Mouse (Mus musculus) hindbrain, embryonic 14.5 days (tissue): ENCODE data around the gene Mepce. TPM values are rescaled to one million over a fixed set of nuclear protein-coding genes. Genes with fewer than 3 reads are reported as not detected.

ENCODE experiments used
- ATAC-seq: fragments of 200-750 bp; cut with Nextera tagmentation; 2 replicates; pipeline ENCODE4 v1.8.0; 2017; ENCODE audit warnings: moderate number of reproducible peaks, mild to moderate bottlenecking, moderate TSS enrichment, moderate library complexity; ENCODE audit not compliant: low FRiP score
- DNase-seq: peaks from one replicate; pipeline ENCODE4 v3.0.0-alpha.2; 2015; ENCODE audit warnings: low spot score
- H3K27ac ChIP-seq: fragments of 300-500 bp; sonication (generic); 2 replicates; pipeline ENCODE4 v1.5.1; 2014; ENCODE audit warnings: mild to moderate bottlenecking, moderate library complexity
- H3K27me3 ChIP-seq: fragments of 300-500 bp; sonication (generic); 2 replicates; pipeline ENCODE4 v1.6.1; 2014; ENCODE audit warnings: mild to moderate bottlenecking, low read length, mixed read lengths; ENCODE audit not compliant: control insufficient read depth, insufficient read depth
- H3K36me3 ChIP-seq: fragments of 300-500 bp; sonication (generic); replicated peaks from 2 replicates; pipeline ENCODE4 v1.6.1; 2014; ENCODE audit not compliant: control insufficient read depth, insufficient read depth
- H3K4me1 ChIP-seq: fragments of 300-500 bp; sonication (generic); replicated peaks from 2 replicates; pipeline ENCODE4 v1.6.1; 2014; ENCODE audit warnings: antibody characterized with exemption, low read length, mixed read lengths; ENCODE audit not compliant: control insufficient read depth, insufficient read depth
- H3K4me2 ChIP-seq: fragments of 300-500 bp; sonication (generic); replicated peaks from 2 replicates; pipeline ENCODE4 v1.6.1; 2014; ENCODE audit warnings: mild to moderate bottlenecking, moderate library complexity
- H3K4me3 ChIP-seq: fragments of 300-500 bp; sonication (generic); replicated peaks from 2 replicates; pipeline ENCODE4 v1.5.1; 2014; ENCODE audit warnings: mild to moderate bottlenecking, low read length
- H3K9ac ChIP-seq: fragments of 300-500 bp; sonication (generic); 2 replicates; pipeline ENCODE4 v1.6.1; 2014
- H3K9me3 ChIP-seq: fragments of 300-500 bp; sonication (generic); 2 replicates; pipeline ENCODE4 v1.6.1; 2016; ENCODE audit warnings: low read length; ENCODE audit not compliant: control insufficient read depth
- WGBS: fragments of 180-500 bp; shearing (Covaris S2); extraction: QIAGEN DNeasy Blood & Tissue Kit; methylation state at CpG from one replicate; pipeline ENCODE4 v1.1.7; 2014; 5-methylcytosine and 5-hydroxymethylcytosine counted together
- polyA plus RNA-seq: library from polyadenylated mRNA; unstranded; fragments of >200 nt; fragmentation: Nextera tagmentation; extraction: Ambion mirVana; gene quantifications from 2 replicates; pipeline ENCODE4 v1.2.1, GENCODE M21; 2014

Gene Mepce
- polyA plus RNA-seq, 1 experiment from 2014 or later, result 11.0 TPM

DNA sequence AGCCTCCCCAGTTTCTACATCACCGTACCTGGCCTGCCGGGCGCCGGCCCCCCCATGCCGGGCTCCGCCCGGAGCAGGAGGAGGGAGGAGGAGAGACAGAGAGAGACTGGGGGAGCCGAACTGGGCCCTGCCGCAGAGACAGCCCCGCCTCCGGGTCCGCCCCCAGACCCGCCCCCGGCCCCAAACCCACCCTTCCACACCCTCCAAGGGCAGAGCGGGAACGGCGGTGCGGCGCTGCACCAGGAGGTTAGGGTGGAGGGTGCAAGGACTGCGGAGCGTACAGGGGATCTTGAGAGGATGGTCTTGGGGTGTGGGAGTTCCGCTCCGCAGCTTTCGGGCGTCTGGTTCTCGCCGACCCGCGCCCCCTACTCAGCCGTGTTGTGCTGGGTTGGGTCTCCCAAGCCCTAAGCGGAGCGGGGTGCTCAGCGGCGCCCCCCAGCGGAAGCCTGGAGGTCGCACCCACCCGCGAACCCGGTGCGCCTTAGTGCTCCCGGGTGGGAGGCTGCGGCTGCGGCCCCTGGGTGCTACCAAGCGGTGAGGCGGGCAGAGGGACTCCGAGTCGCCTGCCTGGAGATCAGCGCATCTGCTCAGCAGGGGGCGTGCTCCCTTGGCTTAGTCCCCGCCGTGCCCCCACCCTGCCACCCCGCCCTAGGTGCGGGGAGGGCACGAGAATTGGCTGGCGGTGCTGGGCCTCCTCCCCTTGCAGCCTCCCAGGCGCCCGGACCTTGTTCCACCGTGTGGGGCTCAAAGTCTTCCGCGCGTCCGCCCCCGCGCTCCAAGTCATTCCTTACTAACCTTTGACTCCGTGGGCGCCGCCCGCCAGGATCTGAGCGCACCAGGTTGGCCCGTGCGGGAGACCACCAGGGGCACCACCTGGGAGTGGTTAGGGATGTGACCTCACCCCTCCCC lies 46.2 kb downstream of the Mepce start, which contains the start of gene Nyap1:
Gene Nyap1, minus strand, starts transcription at position 585 of the 909 bp plus-strand sequence.
- peaks cover 21% of the 10 kb centered on the region for H3K36me3 ChIP-seq
- peaks cover 33% of the 10 kb centered on the region for H3K4me1 ChIP-seq
- H3K27me3 ChIP-seq, result no peaks in the 10 kb centered on the region
- peak within 1 kb of the TSS; percentile 82 for H3K27ac ChIP-seq
- peak within 1 kb of the TSS; percentile 60 for H3K4me3 ChIP-seq
- no peaks in the 10 kb centered on the region for H3K9me3 ChIP-seq
- peak within 1 kb of the TSS; percentile 91 for H3K4me2 ChIP-seq
- ATAC-seq (peak; percentile 86), DNase-seq (peak; percentile 85)
- H3K9ac ChIP-seq, result peak within 1 kb of the TSS; percentile 94
- under 1% methylated on average over 68 of the region's 71 CpGs for whole genome bisulfite sequencing

DNA sequence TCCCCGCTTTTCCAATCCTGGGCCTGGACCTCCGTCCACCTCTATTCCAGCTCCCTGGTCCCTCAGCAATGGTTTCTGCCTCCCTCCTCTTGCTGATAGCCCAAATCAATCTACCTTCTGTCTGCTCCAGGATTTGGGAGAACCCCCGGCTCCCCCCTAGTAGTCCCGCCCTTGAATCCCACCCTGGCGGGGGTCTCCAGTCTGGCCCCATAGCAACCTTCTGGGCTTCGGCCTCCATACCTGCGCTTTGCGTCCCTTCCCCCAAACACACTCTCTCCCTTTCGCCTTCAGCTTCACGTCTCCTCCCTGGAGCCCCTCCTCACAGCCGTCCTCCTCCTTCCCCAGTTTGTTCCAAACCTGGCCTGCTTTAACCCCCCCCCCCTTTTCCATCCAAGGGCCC lies 46.9 kb downstream of the Mepce start:
- ATAC-seq (peak; percentile 21), DNase-seq (no peak)
- Histone ChIP-seq H3K9ac (peak overlapping the region; percentile 94), H3K4me2 (peak overlapping the region; percentile 91), H3K27ac (peak overlapping the region; percentile 82), H3K4me3 (peak overlapping the region; percentile 60), H3K27me3 (no peaks in the 10 kb centered on the region), H3K9me3 (no peaks in the 10 kb centered on the region), H3K4me1 (peaks cover 40% of the 10 kb centered on the region), H3K36me3 (peaks cover 28% of the 10 kb centered on the region)
- 5% methylated on average over 11 of the region's 11 CpGs for WGBS

DNA sequence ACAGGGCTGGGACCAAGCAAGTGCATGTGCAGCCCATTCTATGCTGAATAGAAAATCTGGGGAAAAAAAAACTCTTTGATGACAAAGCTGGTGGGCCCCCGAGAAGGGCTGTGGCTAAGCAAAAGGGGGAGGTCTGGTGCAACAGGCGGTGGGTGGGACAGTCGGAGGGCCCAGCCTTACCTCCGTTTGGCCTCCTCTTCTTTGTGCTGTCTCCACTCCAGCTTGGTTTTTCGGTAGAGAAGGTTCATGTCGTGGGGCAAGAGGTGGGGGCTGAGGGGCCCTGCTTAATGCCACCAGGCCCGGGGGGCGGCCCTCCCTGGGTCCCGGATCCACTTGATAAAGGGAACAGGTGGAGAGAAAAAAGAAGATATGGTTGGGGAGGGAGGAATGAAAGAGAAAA lies 48.0 kb downstream of the Mepce start:
- Histone ChIP-seq H3K4me1 (peaks cover 50% of the 10 kb centered on the region), H3K4me3 (peak overlapping the region; percentile 60), H3K9me3 (no peaks in the 10 kb centered on the region), H3K27me3 (no peaks in the 10 kb centered on the region), H3K4me2 (peak overlapping the region; percentile 91), H3K36me3 (peaks cover 36% of the 10 kb centered on the region), H3K27ac (peak overlapping the region; percentile 82), H3K9ac (peak overlapping the region; percentile 94)
- 41% methylated on average over 9 of the region's 9 CpGs for WGBS
- DNase-seq, result no peak
- ATAC-seq, result no peak

DNA sequence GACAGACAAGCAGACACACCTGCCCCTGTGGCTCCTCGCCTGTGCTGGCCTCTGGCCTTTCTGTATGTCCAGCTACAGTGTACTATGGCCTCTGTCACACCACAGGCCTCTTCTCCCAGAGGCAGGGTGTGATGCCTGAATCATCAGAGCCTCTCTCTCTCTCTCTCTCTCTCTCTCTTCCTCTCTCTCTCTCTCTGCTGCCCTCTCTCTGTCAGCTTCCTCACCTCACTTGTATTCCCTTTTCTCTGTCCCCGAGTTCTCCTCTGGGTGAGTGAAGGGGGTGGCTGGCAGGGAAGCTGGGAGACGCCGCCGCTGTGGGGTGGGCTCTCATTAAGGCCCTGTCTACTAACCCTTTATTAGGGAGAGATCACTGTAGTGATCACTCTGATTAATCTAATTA lies 48.9 kb downstream of the Mepce start:
- Histone ChIP-seq H3K27ac (peak overlapping the region; percentile 82), H3K4me2 (peak overlapping the region; percentile 91), H3K27me3 (no peaks in the 10 kb centered on the region), H3K9ac (peak overlapping the region; percentile 94), H3K4me3 (peak overlapping the region; percentile 60), H3K9me3 (no peaks in the 10 kb centered on the region), H3K36me3 (peaks cover 38% of the 10 kb centered on the region), H3K4me1 (peaks cover 59% of the 10 kb centered on the region)
- DNase-seq (peak; percentile 62), ATAC-seq (no peak)
- WGBS, result 27% methylated on average over 5 of the region's 5 CpGs

DNA sequence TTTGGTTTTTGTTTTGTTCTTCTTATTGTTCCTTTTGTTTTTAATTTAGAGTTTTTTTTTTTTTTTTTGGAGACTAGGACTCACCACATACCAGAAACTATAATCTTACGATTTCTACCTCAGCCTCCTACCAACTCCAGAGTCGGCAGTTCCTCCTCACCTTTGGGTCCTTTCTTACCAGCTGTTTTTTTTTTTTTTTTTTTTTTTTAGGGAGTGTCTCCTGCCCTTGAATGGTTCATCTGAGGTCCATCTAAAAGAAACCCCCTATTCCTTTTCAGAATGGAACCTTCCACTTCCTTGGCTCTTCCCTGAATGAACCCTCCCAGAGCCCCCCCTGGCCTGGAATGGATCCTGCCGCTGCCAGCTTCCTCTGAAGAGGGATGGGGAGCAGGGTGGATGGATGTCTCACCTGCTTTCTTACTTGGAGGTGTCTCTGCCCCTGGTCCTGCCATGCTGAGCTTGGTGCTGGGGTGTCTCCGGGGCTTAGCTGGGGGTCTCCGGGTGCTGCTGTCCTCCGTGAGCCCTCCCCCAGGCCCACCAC lies 50.0 kb downstream of the Mepce start:
- DNase-seq, result no peak

DNA sequence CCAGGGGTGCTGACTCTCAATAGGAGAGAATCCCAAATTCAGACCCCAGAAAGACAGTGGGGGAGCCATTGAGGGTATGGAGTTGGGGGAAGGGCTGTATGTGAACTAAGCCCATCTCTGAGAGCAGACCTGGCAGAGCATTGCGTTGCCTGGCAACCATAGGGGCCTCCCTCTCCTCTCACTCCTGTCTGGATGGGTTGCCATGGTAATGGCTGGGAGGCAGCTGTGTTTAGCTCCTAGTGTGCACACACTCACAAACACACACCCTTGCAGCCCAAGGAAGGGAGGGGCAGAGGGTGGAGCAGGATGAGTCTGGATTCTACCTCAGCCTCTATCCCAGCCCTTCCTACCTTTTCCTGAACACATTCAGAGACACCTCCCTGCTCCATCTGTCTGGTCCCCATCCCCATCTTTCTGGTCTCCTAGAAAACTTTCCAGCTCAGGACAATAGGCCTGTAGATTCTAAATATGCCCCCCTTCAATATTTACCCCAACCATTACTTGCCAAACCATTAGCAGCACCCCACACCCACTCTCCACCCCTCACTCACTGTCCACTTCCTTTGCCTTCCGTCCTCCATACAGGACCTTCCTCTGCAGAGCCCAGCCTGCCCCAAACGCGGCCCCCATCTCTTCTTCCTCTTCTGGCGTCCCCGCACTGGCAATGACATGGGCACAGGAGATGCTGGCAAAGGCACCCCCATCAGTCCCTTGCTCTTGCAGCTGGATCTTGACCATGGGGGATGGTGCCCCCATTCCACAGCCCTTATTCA lies 53.0 kb downstream of the Mepce start:
- H3K9ac ChIP-seq, result peak overlapping the region; percentile 52
- peak overlapping the region; percentile 30 for H3K4me3 ChIP-seq
- peak overlapping the region; percentile 99 for H3K27ac ChIP-seq
- no peaks in the 10 kb centered on the region for H3K9me3 ChIP-seq
- DNase-seq (peak; percentile 93), ATAC-seq (peak; percentile 95)
- 33% methylated on average over 6 of the region's 6 CpGs for WGBS
- peaks cover 73% of the 10 kb centered on the region for H3K36me3 ChIP-seq
- peaks cover 66% of the 10 kb centered on the region for H3K4me1 ChIP-seq
- H3K27me3 ChIP-seq, result no peaks in the 10 kb centered on the region
- H3K4me2 ChIP-seq, result peak overlapping the region; percentile 74

More for the DNA sequence above, 50.0 kb downstream of the Mepce start:
- Histone ChIP-seq H3K4me1 (peaks cover 66% of the 10 kb centered on the region), H3K9me3 (no peaks in the 10 kb centered on the region), H3K9ac (peak overlapping the region; percentile 94), H3K27ac (0 out of 2 replicates have a peak overlapping the region, but pooled peaks have one; percentile 82), H3K27me3 (no peaks in the 10 kb centered on the region), H3K4me2 (peak overlapping the region; percentile 91; the same call in 1 of the 2 replicates), H3K4me3 (peak overlapping the region; percentile 60; the same call in 1 of the 2 replicates), H3K36me3 (peaks cover 47% of the 10 kb centered on the region)
- WGBS, result 73% methylated on average over 6 of the region's 6 CpGs
- ATAC-seq, result no peak

DNA sequence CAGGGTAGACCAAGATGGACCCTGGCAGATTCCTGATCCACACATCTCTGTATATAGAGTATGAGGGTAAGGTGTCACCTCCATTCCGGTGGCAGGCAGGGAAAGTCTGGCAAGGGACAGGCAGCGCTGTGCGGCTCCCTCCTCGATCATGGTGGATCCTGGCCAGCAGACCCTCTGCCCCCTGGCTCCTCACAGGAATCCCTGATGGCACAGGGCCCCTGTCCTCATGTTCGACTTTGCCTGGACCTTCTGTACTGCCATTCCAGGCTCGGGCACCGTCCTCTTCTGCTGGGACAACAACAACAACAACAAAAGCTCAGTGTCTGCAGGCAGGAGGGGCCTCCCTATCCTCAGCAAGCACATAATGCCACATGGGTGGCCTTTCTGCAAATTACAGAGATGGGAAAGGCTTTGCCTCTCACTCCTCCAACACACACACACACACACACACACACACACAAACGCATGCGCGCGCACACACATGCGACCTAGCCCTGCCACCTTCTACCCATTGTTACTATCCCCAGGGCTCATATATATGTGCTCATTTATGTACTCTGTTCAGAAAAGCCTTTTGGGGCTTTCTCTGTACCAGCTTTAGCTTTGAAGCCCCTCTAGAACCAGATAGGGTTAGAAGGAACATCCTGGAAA lies 53.7 kb downstream of the Mepce start:
- Histone ChIP-seq H3K27me3 (no peaks in the 10 kb centered on the region), H3K27ac (peak overlapping the region; percentile 99), H3K9ac (peak overlapping the region; percentile 52), H3K4me1 (peaks cover 59% of the 10 kb centered on the region), H3K36me3 (peaks cover 76% of the 10 kb centered on the region), H3K4me2 (peak overlapping the region; percentile 74), H3K9me3 (no peaks in the 10 kb centered on the region), H3K4me3 (peak overlapping the region; percentile 30)
- DNase-seq (peak; percentile 73), ATAC-seq (peak; percentile 73)
- WGBS, result 21% methylated on average over 12 of the region's 12 CpGs
